Mouse (Mus musculus): ENCODE measurements at regions not wholly inside any gene's neighbourhood (a gene's known extent, or its start where the extent isn't known, plus 50 kb on each side); places are given as distances from the start of the nearest gene placed in this dataset.

GRCm38 (mm10) chr8:5994846-5995245 is 889.7 kb upstream of the Slc10a2 start:
- peak; percentile 0 for DNase-seq

DNA sequence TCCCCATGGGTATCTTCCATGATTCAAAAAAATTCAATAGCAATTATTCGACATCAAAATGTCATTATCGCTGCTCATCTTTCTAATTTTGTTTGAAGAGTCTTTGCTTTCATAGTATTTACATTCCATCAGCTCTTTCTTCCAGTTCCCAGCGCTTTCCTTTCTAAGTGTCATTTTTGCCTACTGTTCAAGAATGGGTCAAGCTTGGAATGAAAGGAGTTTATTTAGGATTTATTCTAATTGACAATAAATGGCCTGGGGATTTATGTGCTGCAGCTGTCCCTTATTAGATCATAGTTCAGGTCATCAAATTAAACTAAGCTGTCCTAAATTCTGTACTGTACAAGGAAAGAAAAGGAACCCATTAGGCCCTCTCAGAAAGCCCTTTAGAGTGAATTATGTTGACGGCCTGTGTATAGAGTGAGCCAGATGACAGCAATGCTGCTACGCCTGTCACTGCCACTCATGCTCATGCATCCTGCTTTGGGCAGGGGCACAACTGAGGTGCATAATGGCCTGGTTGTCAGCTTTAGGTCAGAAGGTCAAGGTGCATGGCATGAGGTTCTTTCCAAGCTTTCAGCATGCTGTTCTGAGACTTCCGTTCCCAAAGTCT is 860.4 kb upstream of the Slc10a2 start:
- DNase-seq, result no peak

DNA sequence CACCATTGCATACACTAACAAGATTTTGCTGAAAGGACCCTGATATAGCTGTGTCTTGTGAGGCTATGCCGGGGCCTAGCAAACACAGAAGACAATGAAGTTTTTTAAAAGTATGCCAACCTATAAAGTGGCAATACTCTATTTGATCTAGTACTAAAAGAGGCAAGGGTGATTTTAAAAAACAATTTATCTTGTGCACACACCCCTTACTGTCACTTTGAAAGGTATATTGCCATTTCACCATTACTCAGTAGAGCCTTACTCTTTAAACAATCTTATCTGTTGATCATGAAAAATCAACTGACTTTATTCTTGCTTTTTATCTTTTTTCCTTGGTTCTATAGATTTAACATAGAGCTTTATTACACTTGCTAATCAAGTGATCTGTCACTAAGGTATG is 859.1 kb upstream of the Slc10a2 start:
- DNase-seq, result no peak

DNA sequence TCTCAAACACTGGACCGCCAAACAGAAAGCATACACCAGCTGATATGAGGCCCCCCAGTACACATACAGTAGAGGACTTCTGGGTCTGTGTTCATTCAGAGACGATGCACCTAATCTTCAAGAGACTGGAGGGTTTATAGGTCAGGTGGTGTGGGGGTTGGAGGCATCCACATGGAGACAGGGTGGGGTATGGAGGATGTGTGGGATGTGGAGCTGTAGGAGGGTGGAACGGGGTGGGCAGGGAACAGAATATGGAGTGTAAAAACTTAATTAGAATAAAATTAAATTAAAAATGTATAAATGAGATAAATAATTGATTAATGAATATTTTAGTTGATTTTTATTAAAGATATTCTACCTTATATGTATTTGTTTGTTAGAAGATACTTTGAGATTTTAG is 832.9 kb upstream of the Slc10a2 start:
- DNase-seq, result no peak

GRCm38 (mm10) chr8:5918136-5918535 is 813.0 kb upstream of the Slc10a2 start:
- DNase-seq, result no peak

Measured in cerebellum, adult 11 months (tissue).